21 mouse cellular contexts compared by ENCODE assay signal in the genomic region with DNA sequence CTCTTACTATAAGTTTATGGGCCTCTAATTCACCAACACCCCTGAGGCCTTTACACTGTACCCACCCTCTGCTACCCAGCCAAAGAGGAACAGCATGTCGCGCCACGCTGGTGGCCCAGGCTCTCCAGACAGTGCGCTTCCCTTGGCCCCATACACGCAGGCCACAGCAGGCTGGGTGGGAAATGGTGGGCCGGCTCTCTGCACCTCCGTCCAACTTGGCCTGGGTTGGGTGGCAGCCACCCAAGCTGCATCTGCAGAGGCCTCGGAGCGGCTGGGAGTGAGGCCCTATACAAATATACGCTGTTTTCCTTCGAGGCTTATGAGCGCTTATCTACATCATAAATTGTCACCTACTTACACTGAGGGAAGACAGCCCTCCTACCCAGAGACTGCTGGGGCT.
DNase-seq lines count a peak whose midpoint lies in the region.
"Had no signal": no experiment of that assay in that cellular context is flagged by ENCODE, and none has a peak within 500 bp of the region (broad histone marks: within the 10 kb centered on the region; RNA-seq: fewer than 3 reads in every experiment).

No protein-coding gene starts in this region.

- H3K36me3 ChIP-seq in limb, embryonic 10.5 days, result no peaks in the 10 kb centered on the region
- H3K36me3 ChIP-seq: hindbrain, embryonic 13.5 days; intestine, embryonic 15.5 days; limb, embryonic 12.5 days; liver, embryonic 13.5 days; neural tube, embryonic 15.5 days had no signal

- DNase-seq in gastrocnemius, postnatal 10 days, result peak; percentile 52
- no peak for DNase-seq in gastrocnemius, adult 8-10 months (ENCODE audit: low spot score in 2 of 2)
- DNase-seq in heart, postnatal 14 days, result peak; percentile 56 to 60
- no peak for DNase-seq in heart, adult 18-20 months
- peak; percentile 60 to 69 for DNase-seq in kidney, postnatal 4 days
- DNase-seq in kidney, adult 11 months, result no peak
- no peak for DNase-seq in limb, embryonic 10.5 days (ENCODE audit: low spot score)
- no peak for DNase-seq in MN1 (ENCODE audit: low spot score)
- DNase-seq: adrenal gland, adult 2 months; cerebellum, postnatal 25 days; heart, adult 2 months; liver, embryonic 13.5 days; midbrain, embryonic 14.5 days; thymus, postnatal 4 days had no signal

- no peak overlapping the region for H3K4me3 ChIP-seq in limb, embryonic 10.5 days
- H3K4me3 ChIP-seq: forebrain, embryonic 13.5 days; heart, adult 2 months; hindbrain, embryonic 13.5 days; intestine, embryonic 15.5 days; limb, embryonic 12.5 days; liver, embryonic 13.5 days; myocyte; neural tube, embryonic 15.5 days had no signal

- intact Hi-C loops in heart, postnatal 14 days (cut with DNase I), result no loop called here

- H3K27me3 ChIP-seq in limb, embryonic 10.5 days (ENCODE audit: low read depth, poor library complexity, severe bottlenecking), result peaks cover 76% of the 10 kb centered on the region
- H3K27me3 ChIP-seq: CH12.LX had no signal

- H3K9me3 ChIP-seq in limb, embryonic 10.5 days (replicated peaks), result no peaks in the 10 kb centered on the region
- H3K9me3 ChIP-seq: forebrain, embryonic 13.5 days; hindbrain, embryonic 13.5 days; intestine, embryonic 15.5 days; liver, embryonic 13.5 days; neural tube, embryonic 15.5 days had no signal

- H3K27ac ChIP-seq in limb, embryonic 10.5 days, result peak overlapping the region; percentile 39; the same call in 1 of the 2 replicates
- H3K27ac ChIP-seq: forebrain, embryonic 13.5 days; heart, adult 2 months; hindbrain, embryonic 13.5 days; intestine, embryonic 15.5 days; limb, embryonic 12.5 days; liver, embryonic 13.5 days; neural tube, embryonic 15.5 days had no signal

- peaks cover 59% of the 10 kb centered on the region for H3K4me1 ChIP-seq in limb, embryonic 10.5 days
- H3K4me1 ChIP-seq: forebrain, embryonic 13.5 days; liver, embryonic 13.5 days had no signal

- 90% methylated on average over 12 of the region's 12 CpGs for WGBS in limb, embryonic 10.5 days

Comparison
In these comparisons a context has a peak if more than half of its experiments do, and no peak if none do; other contexts are left out.
1. DNase-seq: peak in gastrocnemius, postnatal 10 days (single experiment), heart, postnatal 14 days (2 of 2) and kidney, postnatal 4 days (2 of 2); none in gastrocnemius, adult 8-10 months (0 of 2), heart, adult 18-20 months (0 of 2), kidney, adult 11 months (single experiment), limb, embryonic 10.5 days (single experiment) and MN1 (single experiment).